Mouse (Mus musculus) forebrain, embryonic 13.5 days (tissue): ENCODE data around the gene Doc2b. TPM values are rescaled to one million over a fixed set of nuclear protein-coding genes. Genes with fewer than 3 reads are reported as not detected.

Source experiments
- ATAC-seq: fragments of 200-750 bp; cut with Nextera tagmentation; 2 replicates; pipeline ENCODE4 v1.8.0; 2017
- H3K27ac ChIP-seq: fragments of 300-500 bp; sonication (generic); 2 replicates; pipeline ENCODE4 v1.5.1; 2015; ENCODE audit warnings: inconsistent platforms, mild to moderate bottlenecking, moderate library complexity
- H3K27me3 ChIP-seq: fragments of 300-500 bp; sonication (generic); 2 replicates; pipeline ENCODE4 v1.6.1; 2015; ENCODE audit warnings: mild to moderate bottlenecking, inconsistent platforms
- H3K36me3 ChIP-seq: fragments of 300-500 bp; sonication (generic); 2 replicates; pipeline ENCODE4 v1.6.1; 2015; ENCODE audit warnings: mild to moderate bottlenecking, inconsistent platforms; ENCODE audit not compliant: poor library complexity, severe bottlenecking
- H3K4me1 ChIP-seq: fragments of 300-500 bp; sonication (generic); 2 replicates; pipeline ENCODE4 v1.6.1; 2015; ENCODE audit warnings: inconsistent platforms
- H3K4me2 ChIP-seq: fragments of 300-500 bp; sonication (generic); 2 replicates; pipeline ENCODE4 v1.6.1; 2015; ENCODE audit warnings: inconsistent platforms, mild to moderate bottlenecking, moderate library complexity
- H3K4me3 ChIP-seq: fragments of 300-500 bp; sonication (generic); 2 replicates; pipeline ENCODE4 v1.5.1; 2015; ENCODE audit warnings: mild to moderate bottlenecking, inconsistent platforms
- H3K9ac ChIP-seq: fragments of 300-500 bp; sonication (generic); 2 replicates; pipeline ENCODE4 v1.6.1; 2015; ENCODE audit warnings: mild to moderate bottlenecking, inconsistent platforms
- H3K9me3 ChIP-seq: fragments of 300-500 bp; sonication (generic); replicated peaks from 2 replicates; pipeline ENCODE4 v1.6.1; 2016; ENCODE audit warnings: inconsistent platforms
- WGBS: fragments of 180-500 bp; shearing (Covaris S2); methylation state at CpG from one replicate; pipeline ENCODE4 v1.1.7; 2015; 5-methylcytosine and 5-hydroxymethylcytosine counted together
- polyA plus RNA-seq: library from polyadenylated mRNA; unstranded; fragments of >200 nt; fragmentation: Nextera tagmentation; extraction: Ambion mirVana; gene quantifications from 2 replicates; pipeline ENCODE4 v1.2.1, GENCODE M21; 2015

Gene Doc2b
- polyA plus RNA-seq, 1 experiment from 2014 or later = 0.92 TPM

DNA sequence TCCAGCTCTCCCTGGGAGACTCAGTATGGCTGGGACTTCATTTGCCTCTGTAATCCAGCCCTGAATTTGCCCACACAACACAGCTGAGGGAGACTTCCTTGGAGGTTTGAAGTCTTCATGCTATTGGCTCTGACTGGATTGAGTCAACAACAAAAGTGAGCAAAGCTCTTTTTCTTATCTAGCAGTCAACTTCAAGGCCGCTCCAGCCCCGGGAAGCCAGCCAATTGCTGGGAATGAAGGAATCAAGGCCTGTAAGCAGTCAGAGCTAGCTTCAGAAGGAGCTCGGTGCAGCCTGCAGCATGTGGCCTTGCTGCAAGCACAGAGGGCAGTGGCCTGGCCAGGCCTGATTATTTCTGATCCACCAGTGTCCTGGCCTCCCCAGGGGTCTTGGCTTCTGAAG lies 16.1 kb upstream of the Doc2b start:
- no peak overlapping the region for H3K27ac ChIP-seq
- H3K9me3 ChIP-seq = no peaks in the 10 kb centered on the region
- H3K4me2 ChIP-seq = no peak overlapping the region
- H3K36me3 ChIP-seq = no peaks in the 10 kb centered on the region
- no peak for ATAC-seq
- WGBS = 40% methylated on average over 3 of the region's 3 CpGs
- 0 out of 2 replicates have a peak, but pooled peaks cover 2% of the 10 kb centered on the region for H3K4me1 ChIP-seq
- H3K9ac ChIP-seq = no peak overlapping the region
- no peak overlapping the region for H3K4me3 ChIP-seq
- no peaks in the 10 kb centered on the region for H3K27me3 ChIP-seq

DNA sequence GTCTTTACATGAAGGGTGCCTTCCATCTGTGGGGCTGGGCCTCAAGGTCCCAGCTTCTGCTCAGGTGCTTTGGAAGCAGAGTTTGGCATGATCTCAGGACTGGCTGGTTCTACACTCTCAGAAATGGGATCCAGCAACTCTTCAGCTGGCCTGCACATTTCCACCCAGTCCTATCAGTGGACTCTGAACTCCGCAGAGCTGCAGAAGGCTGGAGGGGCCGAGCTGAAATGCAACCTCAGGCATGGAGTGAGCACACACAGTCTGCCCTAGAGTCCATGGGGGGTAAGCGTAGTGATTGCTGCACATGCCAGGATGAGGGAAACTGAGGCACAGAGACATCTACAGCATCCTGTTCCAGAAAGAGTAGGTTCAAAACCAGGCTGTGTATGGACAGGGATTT lies 14.7 kb upstream of the Doc2b start:
- 87% methylated on average over 3 of the region's 3 CpGs for WGBS

DNA sequence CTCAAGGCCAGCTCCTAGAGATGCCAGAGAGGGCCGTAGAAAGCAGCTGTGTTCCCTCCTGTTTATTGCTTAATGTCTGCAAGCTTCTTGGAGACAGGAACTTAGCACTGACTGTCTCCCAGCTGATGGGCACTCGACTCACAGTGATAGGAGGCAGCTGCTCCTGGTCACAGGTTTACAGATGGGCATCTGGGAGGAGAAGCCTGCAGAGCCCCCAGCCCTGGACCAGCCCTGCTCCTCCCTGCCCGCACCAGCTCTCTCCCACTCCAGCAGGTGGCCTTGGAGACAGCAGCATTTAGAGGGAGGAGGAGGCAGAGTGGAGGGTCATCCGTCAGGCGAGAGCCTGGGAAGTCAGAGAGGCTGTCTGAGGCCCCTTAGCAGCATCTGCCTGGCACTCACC lies 11.6 kb upstream of the Doc2b start:
- no peak overlapping the region for H3K9ac ChIP-seq

More for the DNA sequence above, 14.7 kb upstream of the Doc2b start:
- Histone ChIP-seq H3K4me3 (no peak overlapping the region), H3K9me3 (no peaks in the 10 kb centered on the region), H3K4me1 (0 out of 2 replicates have a peak, but pooled peaks cover 2% of the 10 kb centered on the region), H3K9ac (no peak overlapping the region), H3K36me3 (no peaks in the 10 kb centered on the region), H3K27ac (no peak overlapping the region), H3K27me3 (no peaks in the 10 kb centered on the region), H3K4me2 (no peak overlapping the region)
- ATAC-seq = no peak

DNA sequence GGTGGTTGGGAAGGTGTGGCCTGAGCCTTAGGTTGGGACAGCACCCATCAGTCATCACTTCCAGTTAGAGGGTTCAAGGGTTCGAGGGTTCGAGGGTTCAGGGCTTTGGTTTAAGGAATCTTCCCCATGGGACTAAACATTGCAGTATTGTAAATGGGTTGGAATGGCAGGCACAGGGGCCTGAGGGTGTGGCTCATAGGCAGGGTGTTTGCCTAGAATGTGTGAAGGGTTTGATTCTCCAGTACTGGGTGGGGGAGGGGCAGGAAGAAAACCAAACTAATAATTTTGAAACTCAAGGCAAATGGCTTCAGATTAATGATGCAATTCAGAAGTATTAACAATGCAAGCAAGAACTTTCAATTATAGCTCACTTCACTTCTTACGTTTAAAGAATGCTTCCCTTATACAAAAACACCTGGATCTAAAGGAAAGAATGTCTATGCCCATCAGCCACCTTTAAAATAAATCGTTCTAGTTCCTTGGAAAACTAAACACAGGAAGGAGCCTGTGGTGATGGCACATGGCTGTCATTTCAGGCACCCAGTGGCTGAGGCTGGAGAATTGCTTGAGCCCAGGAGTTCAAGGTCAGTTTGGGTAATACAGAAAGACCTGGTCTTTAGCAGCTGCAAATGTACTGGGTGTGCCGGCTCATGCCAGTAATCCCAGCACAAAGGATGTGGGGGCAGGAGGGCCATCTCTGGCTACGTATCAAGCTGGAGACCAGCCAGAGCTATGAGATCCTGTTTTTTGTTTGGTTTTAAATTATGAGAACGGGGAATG lies 6.1 kb upstream of the Doc2b start:
- H3K9ac ChIP-seq = no peak overlapping the region
- H3K4me1 ChIP-seq = no peaks in the 10 kb centered on the region; the same call in 1 of the 2 replicates
- H3K4me3 ChIP-seq = no peak overlapping the region
- ATAC-seq = no peak
- H3K27me3 ChIP-seq = peaks cover 12% of the 10 kb centered on the region
- no peaks in the 10 kb centered on the region for H3K9me3 ChIP-seq
- no peaks in the 10 kb centered on the region for H3K36me3 ChIP-seq
- no peak overlapping the region for H3K4me2 ChIP-seq
- H3K27ac ChIP-seq = no peak overlapping the region
- WGBS = 75% methylated on average over 7 of the region's 7 CpGs

More for the DNA sequence above, 11.6 kb upstream of the Doc2b start:
- H3K27me3 ChIP-seq = no peaks in the 10 kb centered on the region
- H3K27ac ChIP-seq = no peak overlapping the region
- no peak overlapping the region for H3K4me2 ChIP-seq
- WGBS = 36% methylated on average over 5 of the region's 5 CpGs
- H3K9me3 ChIP-seq = no peaks in the 10 kb centered on the region
- H3K36me3 ChIP-seq = no peaks in the 10 kb centered on the region
- ATAC-seq = no peak
- 0 out of 2 replicates have a peak, but pooled peaks cover 2% of the 10 kb centered on the region for H3K4me1 ChIP-seq
- H3K4me3 ChIP-seq = no peak overlapping the region

DNA sequence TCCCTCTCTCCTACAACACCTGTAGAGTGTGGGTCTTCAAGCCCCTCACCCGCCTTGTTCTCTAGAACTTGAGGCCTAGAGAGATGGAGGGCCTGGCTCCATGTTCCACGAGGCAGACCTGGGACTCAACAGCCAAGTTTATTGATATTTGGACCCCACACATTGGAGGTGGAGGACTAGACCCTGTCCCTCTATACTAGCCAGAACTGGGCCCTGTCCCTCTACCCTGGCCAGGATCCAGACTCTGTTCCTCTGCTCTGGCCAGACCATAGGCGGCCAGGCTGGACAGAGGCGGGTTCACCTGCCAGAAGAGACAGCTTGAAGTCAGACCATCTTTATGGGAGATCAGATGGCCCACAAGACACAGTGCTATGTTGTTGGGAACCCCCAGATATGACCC lies 5.5 kb upstream of the Doc2b start:
- 83% methylated on average over 4 of the region's 4 CpGs for WGBS
- H3K27me3 ChIP-seq = peaks cover 17% of the 10 kb centered on the region
- no peak overlapping the region for H3K27ac ChIP-seq

DNA sequence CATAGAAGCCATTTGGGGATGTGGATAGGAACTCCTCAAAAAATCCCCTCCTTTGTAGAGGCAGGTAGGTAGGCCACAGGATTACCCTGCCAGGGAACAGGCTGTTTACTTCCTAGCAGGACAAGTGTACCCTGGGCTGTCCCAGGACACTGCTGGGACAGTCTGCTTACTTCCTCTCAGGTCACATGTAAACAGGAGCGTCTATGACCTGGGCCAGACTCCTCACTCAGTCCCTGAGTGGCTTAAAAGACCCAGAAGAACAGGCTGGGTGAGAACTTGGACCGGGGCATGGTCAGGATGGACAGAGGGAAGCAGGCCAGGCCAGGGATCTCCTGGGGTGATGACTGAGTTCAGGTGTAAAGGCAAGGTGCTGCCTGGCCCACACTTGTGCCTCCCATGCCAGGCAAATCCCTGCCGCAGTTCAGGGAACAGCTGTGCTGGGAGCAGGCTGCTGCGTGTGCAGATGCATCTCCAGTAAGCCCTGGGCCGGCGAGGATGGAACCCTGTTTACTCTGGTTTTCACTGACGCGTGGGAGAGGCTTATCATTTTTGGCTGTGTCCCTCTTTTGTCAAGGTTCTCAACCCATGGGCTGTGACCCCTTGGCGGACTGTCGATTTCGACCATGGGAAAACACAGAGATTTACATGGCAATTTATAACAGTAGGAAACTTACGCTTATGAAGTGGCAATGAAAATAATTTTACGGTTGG lies 842 bp upstream of the Doc2b start:
- no peaks in the 10 kb centered on the region for H3K9me3 ChIP-seq
- H3K36me3 ChIP-seq = no peaks in the 10 kb centered on the region
- no peak for ATAC-seq
- H3K27me3 ChIP-seq = peaks cover 62% of the 10 kb centered on the region
- peaks cover 17% of the 10 kb centered on the region for H3K4me1 ChIP-seq
- H3K9ac ChIP-seq = no peak overlapping the region
- no peak overlapping the region for H3K27ac ChIP-seq
- no peak overlapping the region; the same call in 1 of the 2 replicates for H3K4me3 ChIP-seq
- 76% methylated on average over 13 of the region's 13 CpGs for WGBS
- peak overlapping the region; percentile 67 for H3K4me2 ChIP-seq

More for the DNA sequence above, 5.5 kb upstream of the Doc2b start:
- no peaks in the 10 kb centered on the region for H3K36me3 ChIP-seq
- ATAC-seq = no peak
- H3K4me1 ChIP-seq = peaks cover under 1% of the 10 kb centered on the region; the same call in 1 of the 2 replicates
- no peak overlapping the region for H3K4me2 ChIP-seq
- no peaks in the 10 kb centered on the region for H3K9me3 ChIP-seq
- no peak overlapping the region for H3K4me3 ChIP-seq
- no peak overlapping the region for H3K9ac ChIP-seq

DNA sequence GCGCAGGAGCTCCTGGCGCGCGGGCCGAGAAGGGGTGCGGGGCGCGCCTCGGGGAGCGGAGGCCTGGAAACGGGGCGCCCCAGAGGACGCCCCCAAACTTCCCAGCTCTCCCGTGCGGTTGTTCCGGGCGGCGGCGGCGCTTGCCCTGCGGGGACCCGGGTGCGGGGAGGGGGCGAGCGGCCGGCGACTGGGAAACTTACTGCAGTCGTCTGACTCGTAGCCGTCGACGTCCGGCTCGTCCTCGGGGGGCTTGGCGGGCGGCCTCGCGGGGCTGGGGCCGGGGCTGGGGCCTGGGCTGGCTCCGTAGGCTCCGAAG lies 570 bp downstream of the Doc2b start:
- Histone ChIP-seq H3K27ac (no peak overlapping the region), H3K27me3 (peaks cover 66% of the 10 kb centered on the region), H3K4me2 (peak overlapping the region; percentile 67), H3K9me3 (no peaks in the 10 kb centered on the region), H3K4me3 (peak overlapping the region; percentile 47), H3K9ac (peak overlapping the region; percentile 62), H3K4me1 (peaks cover 17% of the 10 kb centered on the region), H3K36me3 (no peaks in the 10 kb centered on the region)
- WGBS = under 1% methylated on average over 37 of the region's 42 CpGs
- ATAC-seq = 0 out of 2 replicates have a peak, but pooled peaks have one; percentile 13

DNA sequence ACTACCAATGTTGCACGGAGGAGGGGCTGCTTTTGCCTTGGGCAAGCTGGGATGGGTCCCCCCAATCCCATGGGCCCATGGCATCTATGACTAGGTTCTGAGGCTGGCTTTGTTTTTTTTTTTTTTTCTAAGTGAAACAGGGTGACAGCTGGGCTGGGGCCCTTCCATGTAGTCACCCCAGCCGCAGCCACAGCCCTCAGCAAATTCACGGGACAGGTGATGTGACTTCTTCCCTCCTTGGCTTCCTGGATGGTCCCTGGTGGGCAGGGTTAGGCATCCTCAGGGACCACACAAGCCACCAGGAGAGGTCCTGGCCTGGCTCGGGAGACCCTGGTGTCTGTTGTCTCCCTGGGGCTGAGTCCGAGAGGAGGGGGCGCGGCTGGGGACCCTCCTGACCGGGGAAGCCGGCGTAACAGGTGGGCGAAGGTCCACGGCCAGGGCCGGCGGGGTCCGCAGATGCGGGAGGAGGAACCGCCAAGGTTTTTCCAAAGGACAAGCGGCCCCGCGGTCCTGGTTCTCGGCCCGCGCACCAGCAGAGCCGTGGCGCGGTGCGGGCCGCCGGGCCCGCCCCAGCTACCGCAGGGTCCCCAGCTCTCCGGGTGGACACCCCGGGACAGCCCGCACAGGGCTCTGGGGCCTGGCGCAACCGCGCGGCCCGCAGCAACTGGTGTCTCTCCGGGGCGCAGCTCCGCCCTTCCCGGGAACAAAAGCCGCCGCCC lies 1.1 kb downstream of the Doc2b start:
- Histone ChIP-seq H3K27ac (no peak overlapping the region), H3K9me3 (no peaks in the 10 kb centered on the region), H3K36me3 (no peaks in the 10 kb centered on the region), H3K9ac (peak overlapping the region; percentile 62), H3K4me3 (peak overlapping the region; percentile 47), H3K4me2 (peak overlapping the region; percentile 67), H3K27me3 (peaks cover 68% of the 10 kb centered on the region), H3K4me1 (peaks cover 17% of the 10 kb centered on the region)
- WGBS = 9% methylated on average over 39 of the region's 45 CpGs
- no peak for ATAC-seq

DNA sequence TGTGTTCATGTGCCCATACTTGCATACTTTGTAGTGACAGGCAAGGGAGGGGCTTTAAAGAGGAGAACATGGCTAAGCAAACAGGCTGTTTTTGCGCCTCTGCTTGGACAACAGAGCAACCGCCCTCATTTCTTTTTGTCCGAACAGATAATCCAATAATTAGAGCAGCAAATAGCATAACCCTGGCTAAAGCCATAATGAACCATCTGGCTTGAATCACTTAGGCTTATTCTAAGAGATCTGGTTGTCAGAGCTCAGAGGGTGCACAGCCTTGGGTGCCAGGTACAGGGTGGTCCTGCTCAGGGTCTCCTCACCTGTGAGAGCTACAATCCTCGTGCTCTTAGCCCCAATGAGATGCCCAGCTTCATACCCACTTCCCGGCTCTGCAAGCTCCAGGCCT lies 2.5 kb downstream of the Doc2b start:
- Histone ChIP-seq H3K36me3 (no peaks in the 10 kb centered on the region), H3K4me2 (no peak overlapping the region), H3K9me3 (no peaks in the 10 kb centered on the region), H3K4me3 (no peak overlapping the region), H3K9ac (no peak overlapping the region), H3K4me1 (peaks cover 17% of the 10 kb centered on the region), H3K27ac (no peak overlapping the region), H3K27me3 (peaks cover 75% of the 10 kb centered on the region)
- 55% methylated on average over 5 of the region's 5 CpGs for WGBS
- no peak for ATAC-seq

DNA sequence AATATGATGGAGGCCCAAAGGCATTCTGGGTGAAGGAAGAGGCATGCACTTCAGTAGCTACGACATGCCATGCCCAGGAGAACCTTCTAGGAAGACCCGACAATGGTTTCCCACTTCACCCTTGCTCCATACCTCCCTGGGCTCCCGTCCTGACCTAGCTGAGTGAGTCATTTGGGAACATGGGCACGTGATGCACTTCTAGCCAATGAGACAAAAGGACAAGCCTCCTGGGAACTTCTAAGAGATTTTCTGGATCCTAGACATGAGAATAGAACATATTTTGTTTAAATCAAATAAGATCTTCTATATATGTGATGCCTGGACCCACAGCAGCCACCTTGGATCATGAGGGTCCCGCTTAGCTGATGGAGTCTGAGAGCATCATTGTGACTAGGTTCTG lies 3.3 kb downstream of the Doc2b start:
- H3K9ac ChIP-seq = no peak overlapping the region
- no peak for ATAC-seq
- no peaks in the 10 kb centered on the region for H3K9me3 ChIP-seq
- peaks cover 17% of the 10 kb centered on the region for H3K4me1 ChIP-seq
- H3K4me2 ChIP-seq = no peak overlapping the region
- no peaks in the 10 kb centered on the region for H3K36me3 ChIP-seq
- WGBS = 78% methylated on average over 5 of the region's 5 CpGs
- peaks cover 69% of the 10 kb centered on the region for H3K27me3 ChIP-seq
- H3K27ac ChIP-seq = no peak overlapping the region
- no peak overlapping the region for H3K4me3 ChIP-seq

DNA sequence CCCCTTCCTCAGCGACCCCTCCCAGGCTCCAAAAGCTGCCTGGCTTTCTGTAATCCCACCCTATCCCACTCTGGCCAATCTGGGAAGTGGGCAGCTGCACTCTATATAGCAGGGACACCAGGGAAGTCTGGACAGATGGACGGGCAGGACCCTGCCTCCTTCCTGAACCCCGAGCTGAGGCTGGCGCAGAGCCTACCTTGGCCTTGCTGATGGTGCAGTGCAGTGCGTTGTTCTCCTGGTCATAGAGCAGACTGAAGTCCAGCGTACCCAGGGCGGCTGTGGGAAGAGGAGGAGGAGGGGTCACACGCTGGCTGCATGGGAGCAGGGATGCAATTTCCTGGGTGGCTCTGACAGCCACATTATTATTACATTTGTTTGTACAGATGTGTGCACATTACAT lies 10.0 kb downstream of the Doc2b start:
- 78% methylated on average over 8 of the region's 8 CpGs for WGBS

DNA sequence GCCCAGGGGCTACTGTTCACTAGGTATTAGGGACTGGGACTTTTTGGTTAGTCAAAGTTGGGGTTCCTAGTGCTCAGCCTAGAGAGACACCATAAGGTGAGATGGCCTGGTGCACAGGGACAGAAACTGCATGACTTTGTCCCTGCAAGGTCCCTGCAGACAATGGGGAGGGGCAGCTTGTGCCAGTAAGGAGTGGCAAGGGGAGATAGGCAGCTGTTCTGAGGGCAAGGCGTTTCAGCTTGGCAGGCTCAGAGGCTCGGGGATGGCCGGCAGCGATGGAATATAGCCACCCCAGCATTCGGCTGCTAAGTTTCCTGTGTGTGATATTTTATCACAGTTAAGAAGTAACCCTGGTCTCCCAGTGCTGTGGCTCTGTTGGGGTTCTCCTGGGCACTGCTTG lies 12.1 kb downstream of the Doc2b start:
- no peak for ATAC-seq
- H3K36me3 ChIP-seq = no peaks in the 10 kb centered on the region
- no peak overlapping the region for H3K4me2 ChIP-seq
- no peaks in the 10 kb centered on the region for H3K9me3 ChIP-seq
- H3K4me1 ChIP-seq = no peaks in the 10 kb centered on the region
- H3K27me3 ChIP-seq = no peaks in the 10 kb centered on the region
- 88% methylated on average over 5 of the region's 5 CpGs for WGBS
- no peak overlapping the region for H3K9ac ChIP-seq
- no peak overlapping the region for H3K4me3 ChIP-seq
- H3K27ac ChIP-seq = no peak overlapping the region

More for the DNA sequence above, 10.0 kb downstream of the Doc2b start:
- peaks cover 9% of the 10 kb centered on the region; the same call in 1 of the 2 replicates for H3K27me3 ChIP-seq
- no peaks in the 10 kb centered on the region for H3K36me3 ChIP-seq
- no peak for ATAC-seq
- no peaks in the 10 kb centered on the region for H3K9me3 ChIP-seq
- H3K27ac ChIP-seq = no peak overlapping the region
- H3K9ac ChIP-seq = no peak overlapping the region
- no peak overlapping the region for H3K4me2 ChIP-seq
- H3K4me1 ChIP-seq = no peaks in the 10 kb centered on the region
- no peak overlapping the region for H3K4me3 ChIP-seq
